Mouse (Mus musculus): ENCODE data around the gene Gm29427.

Gm29427 gene

DNA sequence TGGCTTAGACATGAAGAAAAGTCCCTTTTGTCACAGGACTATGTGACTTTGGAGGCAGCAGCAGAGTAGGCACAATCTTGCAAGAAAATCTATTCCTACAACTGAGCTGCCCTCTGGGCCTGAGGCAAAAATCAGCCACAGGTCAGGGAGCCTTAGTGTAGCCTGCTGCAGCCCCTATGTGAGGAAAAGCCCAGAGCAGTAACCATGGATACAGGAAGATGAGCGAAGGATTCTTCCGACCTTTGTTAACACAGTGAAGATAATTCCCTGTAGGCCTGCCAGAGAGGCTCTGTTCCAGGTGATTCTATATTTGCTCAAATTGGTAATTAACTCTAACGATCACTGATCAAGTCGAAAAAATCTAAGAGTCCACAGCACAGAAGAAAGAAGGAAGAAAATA, 71.5 kb downstream of the Gm29427 start:
- no peak for DNase-seq

DNA sequence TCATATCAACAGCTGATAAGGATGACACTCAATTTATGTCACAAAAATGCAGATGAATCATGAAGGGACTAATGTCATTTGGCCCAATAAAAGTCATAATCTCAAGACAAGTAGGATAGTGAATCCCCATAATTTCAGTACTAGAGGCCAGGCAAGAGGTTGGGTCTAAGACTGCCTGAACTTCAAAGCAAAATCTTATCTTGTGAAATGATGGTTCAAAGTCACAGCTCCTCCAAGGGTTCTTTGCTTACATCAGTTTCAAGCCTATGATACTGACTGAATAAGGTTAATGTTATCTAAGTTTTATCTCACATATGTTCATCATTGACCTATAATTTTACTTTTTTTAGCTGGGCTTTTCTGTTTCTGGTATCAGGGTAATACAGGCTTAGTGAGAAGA, 74.6 kb downstream of the Gm29427 start:
- no peak for DNase-seq

DNA sequence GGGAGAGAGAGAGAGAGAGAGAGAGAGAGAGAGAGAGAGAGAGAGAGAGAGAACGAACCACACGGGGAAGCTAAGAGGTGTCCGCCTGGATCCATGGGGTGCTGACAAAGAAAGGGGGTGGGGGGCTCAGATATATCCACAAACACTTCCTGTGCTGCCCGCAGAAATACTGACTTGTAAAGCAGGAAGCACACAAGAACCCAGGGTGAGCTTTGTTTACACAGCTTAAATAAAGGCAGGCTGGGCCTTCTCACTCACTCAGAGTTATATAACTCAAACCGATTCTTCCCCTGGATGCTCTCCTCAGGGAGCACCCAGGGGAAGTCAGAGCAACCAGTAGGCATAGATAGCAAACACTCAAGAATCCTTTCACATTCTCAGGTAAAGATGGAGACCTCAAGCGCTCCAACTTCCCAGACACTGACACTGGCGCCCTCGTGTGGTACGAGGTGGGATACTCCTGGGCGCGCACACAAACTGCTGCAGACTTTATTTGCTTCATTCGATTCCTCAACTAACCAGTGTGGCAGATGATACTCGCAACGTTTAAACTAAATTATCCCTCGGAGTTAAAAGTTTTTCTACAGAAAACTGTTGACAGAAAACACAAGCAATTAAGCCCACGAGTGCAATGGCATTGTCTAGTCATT, 81.7 kb downstream of the Gm29427 start:
- DNase-seq = peak; percentile 84

DNA sequence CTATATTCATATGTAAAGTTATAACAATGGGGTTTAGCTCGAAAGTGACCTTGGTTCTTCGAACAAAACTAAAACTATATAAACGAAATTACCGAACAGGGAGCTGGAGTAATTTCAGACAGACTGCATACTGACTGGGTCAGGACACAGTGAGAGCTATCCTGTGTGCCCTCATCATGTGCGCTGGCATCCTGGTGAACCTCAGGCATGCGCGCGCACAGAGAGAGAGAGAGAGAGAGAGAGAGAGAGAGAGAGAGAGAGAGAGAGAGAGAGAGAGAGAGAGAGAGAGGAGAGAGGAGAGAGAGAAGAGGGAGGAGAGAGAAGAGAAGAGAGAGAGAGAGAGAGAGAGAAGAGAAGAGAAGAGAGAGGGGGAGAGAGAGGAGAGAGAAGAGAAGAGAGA, 82.3 kb downstream of the Gm29427 start:
- DNase-seq = no peak

DNA sequence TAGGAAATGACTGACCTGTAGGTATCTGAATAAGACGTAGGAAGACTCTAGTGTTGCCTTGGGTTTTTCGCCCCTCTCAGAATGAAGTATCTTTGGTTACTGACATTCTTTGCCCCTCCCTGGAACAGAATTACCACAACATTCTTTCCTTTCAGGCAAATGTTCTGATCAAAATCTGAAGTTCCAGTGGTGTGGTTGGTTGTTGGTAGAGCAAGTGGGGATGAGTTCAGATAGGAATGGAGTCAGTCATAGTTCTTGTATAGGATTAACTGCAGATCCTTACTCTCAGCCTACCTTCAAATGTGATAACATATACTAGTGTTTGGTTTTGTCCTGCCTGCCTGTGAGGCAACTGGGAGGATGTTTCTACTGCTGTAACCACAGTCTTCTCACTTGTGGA, 86.1 kb downstream of the Gm29427 start, which contains the start of gene Zp3r:
TSS of gene Zp3r (minus strand) at position 101 of the 400 bp plus-strand sequence.
- no peak for DNase-seq
